In the genomic region with DNA sequence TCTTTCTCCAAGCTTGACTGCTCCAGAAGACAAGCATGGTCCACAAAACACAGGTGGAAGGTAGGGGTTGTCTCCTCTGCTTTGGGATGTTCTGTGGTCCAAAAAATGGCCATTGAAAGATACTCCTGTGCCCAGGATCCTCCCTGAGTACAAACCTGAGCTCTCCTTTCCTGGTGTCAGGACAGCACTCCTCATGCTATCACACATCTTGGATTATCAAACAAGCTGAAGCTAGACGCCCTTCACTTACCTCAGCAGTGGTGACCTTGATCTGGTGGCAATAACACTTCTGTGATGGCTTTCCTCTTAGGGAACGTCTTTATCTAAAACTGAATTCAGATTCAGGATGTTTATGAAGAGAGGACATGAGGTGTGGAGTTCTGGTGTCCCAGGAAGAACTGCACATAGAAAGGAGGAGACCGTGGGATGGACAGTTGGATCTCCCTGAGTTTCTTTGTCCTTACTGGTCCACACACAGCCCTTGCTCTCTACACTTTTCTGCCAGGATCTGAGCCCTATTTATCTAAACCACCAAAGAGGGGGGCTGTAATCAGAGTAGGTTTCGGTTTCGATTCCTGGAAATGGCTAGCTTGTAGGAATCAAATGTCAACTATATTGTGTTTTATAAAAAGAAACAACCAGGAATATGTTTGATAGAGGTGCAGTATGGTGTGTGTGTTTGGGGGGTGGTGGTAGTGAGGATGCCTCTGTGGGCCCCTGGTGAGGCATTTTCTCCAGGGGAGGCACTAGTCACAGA, we compare ENCODE assay signal across 13 mouse cellular contexts. TPM values are rescaled to one million over a fixed set of nuclear protein-coding genes. Genes with fewer than 3 reads are reported as not detected.
DNase-seq lines count a peak whose midpoint lies in the region; TF ChIP-seq lines count a peak whose summit lies in the region.
"Not testable (repeated sequence)": the region's sequence is repeated elsewhere in the genome, so short reads cannot be mapped to it uniquely, and the experiment has no call there.
"Had no signal": no experiment of that assay in that cellular context is flagged by ENCODE, and none has a peak within 500 bp of the region (broad histone marks: within the 10 kb centered on the region; RNA-seq: fewer than 3 reads in every experiment).

Tgtp2 (minus strand) TSS at position 494 of the 757 bp plus-strand sequence.

- TF ChIP-seq CTCF in bone marrow macrophage, adult 2 months (IDR thresholded peaks at IDR 0.05; ENCODE audit: low read depth, low read length) = not testable (repeated sequence)

- peaks cover 34% of the 10 kb centered on the region for H3K79me2 ChIP-seq in macrophage (ENCODE audit: inconsistent target)

- H3K4me1 ChIP-seq in bone marrow macrophage, adult 2 months (ENCODE audit: control insufficient read depth, insufficient read depth, low read length) = not testable (repeated sequence)

- H3K36me3 ChIP-seq in macrophage (ENCODE audit: inconsistent target) = not testable (repeated sequence)

- H3K27ac ChIP-seq in bone marrow macrophage, adult 2 months (ENCODE audit: insufficient read depth, low read depth, low read length) = not testable (repeated sequence)
- peak within 1 kb of the TSS; percentile 37 for H3K27ac ChIP-seq in macrophage

- not testable (repeated sequence) for H3K4me3 ChIP-seq in bone marrow macrophage, adult 2 months (ENCODE audit: insufficient read depth, low read length)
- peak within 1 kb of the TSS; percentile 17; the same call in 1 of the 2 replicates for H3K4me3 ChIP-seq in macrophage (ENCODE audit: inconsistent target)

- not testable (repeated sequence) for TF ChIP-seq POLR2A in bone marrow macrophage, adult 2 months (IDR thresholded peaks at IDR 0.05; ENCODE audit: borderline replicate concordance, low read depth, low read length)

- peak; percentile 47 to 58 for DNase-seq in CD8-positive naive resting alpha-beta T cell, adult 2 months (ENCODE audit: low read depth in 2 of 2, low spot score in 2 of 2)
- DNase-seq in heart, adult 18-20 months = peak; percentile 52 to 59
- peak; percentile 46 for DNase-seq in kidney, adult 9 months
- DNase-seq in natural killer cell, adult 2 months (ENCODE audit: low spot score in 2 of 2) = peak; percentile 41 to 57
- DNase-seq in thymus, postnatal 0 days (ENCODE audit: low spot score) = peak; percentile 29

- 0% methylated on average over 3 of the region's 5 CpGs for WGBS in macrophage (ENCODE audit: missing documents)

RNA-seq across cellular contexts. Expression of gene Tgtp2, which starts in this region (rescaled TPM):
- 11.8 and 21.4 TPM in 2 replicates for polyA plus RNA-seq in bone marrow macrophage, adult 2 months (2012; ENCODE audit: insufficient read depth, insufficient read length, missing spikeins)
- 10 to 100 TPM in 1 of 2 experiments, 1 to 10 TPM in 1; 2.1 to 25.0 TPM for total RNA-seq in heart, adult 18-20 months (2021)
- 100 to 1,000 TPM in 13 of 26 experiments, 10 to 100 TPM in 8, 1 to 10 TPM in 5; 3.2 to 381 (median 96.4) TPM for total RNA-seq in macrophage (2018; cell fraction: chromatin; rRNA removed)
- 100 to 1,000 TPM in 14 of 26 experiments, 10 to 100 TPM in 12; 22.0 to 727 (median 214) TPM for total RNA-seq in macrophage (2018; cell fraction: cytosol; rRNA removed)
- 100 to 1,000 TPM in 15 of 26 experiments, 10 to 100 TPM in 11; 14.5 to 657 (median 295) TPM for total RNA-seq in macrophage (2018; cell fraction: nucleus; rRNA removed)
- 27.3 to 134 TPM (median 32.0 TPM) in 3 replicates for polyA plus RNA-seq in macrophage (2018)
- 58.7 and 59.3 TPM in 2 replicates for polyA plus RNA-seq in thymus, postnatal 0 days (2015; fragmentation: Nextera tagmentation; extraction: Ambion mirVana)
- total RNA-seq: heart, postnatal 10 days; left cerebral cortex, postnatal 4 days had no signal
- polyA plus RNA-seq: forebrain, embryonic 15.5 days; heart, embryonic 11.5 days; hindbrain, embryonic 12.5 days; kidney, embryonic 14.5 days had no signal
